Mouse (Mus musculus) mature B cell (primary cell): ENCODE data around the gene Olfr1.

ENCODE experiments used
- in situ Hi-C: fragments of 300-500 bp; cut with MboI; formaldehyde crosslinking; loops from 2 replicates; pipeline ENCODE4 v1.14.3; 2019

The Olfr1 gene

GRCm38 (mm10) chr11:73399514-73399913 is at the start of gene Olfr1:
Gene Olfr1, minus strand, starts transcription at chr11:73399614.
- in situ Hi-C loops = no loop called here

- in situ Hi-C loops = no loop called here
These were observed 29.0 kb upstream of the Olfr1 start, which contains the start of gene Olfr378 for GRCm38 (mm10) chr11:73428377-73428776. Gene Olfr378, minus strand, starts transcription at chr11:73428477.

GRCm38 (mm10) chr11:73395374-73395773 is 4.0 kb downstream of the Olfr1 start:
- in situ Hi-C loops = no loop called here

GRCm38 (mm10) chr11:73370946-73371345 is 28.5 kb downstream of the Olfr1 start, which contains the start of gene Olfr376:
Gene Olfr376, plus strand, starts transcription at chr11:73371246.
- in situ Hi-C loops = no loop called here

- in situ Hi-C loops = no loop called here
These were observed 48.9 kb downstream of the Olfr1 start, which contains the start of gene Olfr20 for GRCm38 (mm10) chr11:73350483-73350882. Gene Olfr20, plus strand, starts transcription at chr11:73350783.
